Mouse (Mus musculus) embryonic facial prominence, embryonic 11.5 days (tissue): ENCODE data around the gene Alkbh5. TPM values are rescaled to one million over a fixed set of nuclear protein-coding genes. Genes with fewer than 3 reads are reported as not detected.
"Not testable (repeated sequence)": the region's sequence is repeated elsewhere in the genome, so short reads cannot be mapped to it uniquely, and the experiment has no call there.

Source experiments
- ATAC-seq: fragments of 200-750 bp; cut with Nextera tagmentation; replicated peaks from 2 replicates; pipeline ENCODE4 v1.8.0; 2017; ENCODE audit warnings: low read depth; ENCODE audit not compliant: insufficient number of reproducible peaks, low FRiP score, low TSS enrichment
- DNase-seq: peaks from one replicate; pipeline ENCODE4 v3.0.0-alpha.2; 2015; ENCODE audit warnings: low spot score
- H3K27ac ChIP-seq: fragments of 300-500 bp; sonication (generic); replicated peaks from 2 replicates; pipeline ENCODE4 v1.5.1; 2014; ENCODE audit warnings: mild to moderate bottlenecking, low read depth, low read length, control low read depth
- H3K27me3 ChIP-seq: fragments of 300-500 bp; sonication (generic); 2 replicates; pipeline ENCODE4 v1.6.1; 2014; ENCODE audit warnings: mild to moderate bottlenecking, low read length, moderate library complexity, mixed read lengths; ENCODE audit not compliant: control insufficient read depth, insufficient read depth
- H3K36me3 ChIP-seq: fragments of 300-500 bp; sonication (generic); replicated peaks from 2 replicates; pipeline ENCODE4 v1.6.1; 2014; ENCODE audit warnings: low read depth, mild to moderate bottlenecking, low read length, moderate library complexity, mixed read lengths; ENCODE audit not compliant: control insufficient read depth, insufficient read depth
- H3K4me1 ChIP-seq: fragments of 300-500 bp; sonication (generic); 2 replicates; pipeline ENCODE4 v1.6.1; 2014; ENCODE audit warnings: low read length, mixed read lengths; ENCODE audit not compliant: control insufficient read depth, insufficient read depth
- H3K4me2 ChIP-seq: fragments of 300-500 bp; sonication (generic); 2 replicates; pipeline ENCODE4 v1.6.1; 2014; ENCODE audit warnings: low read depth, mild to moderate bottlenecking, control low read depth, low read length, moderate library complexity
- H3K4me3 ChIP-seq: fragments of 300-500 bp; sonication (generic); 2 replicates; pipeline ENCODE4 v1.5.1; 2014; ENCODE audit warnings: low read depth, low read length, control low read depth
- H3K9ac ChIP-seq: fragments of 300-500 bp; sonication (generic); replicated peaks from 2 replicates; pipeline ENCODE4 v1.6.1; 2014; ENCODE audit warnings: mild to moderate bottlenecking, control low read depth, low read length
- H3K9me3 ChIP-seq: fragments of 300-500 bp; sonication (generic); replicated peaks from 2 replicates; pipeline ENCODE4 v1.6.1; 2016; ENCODE audit warnings: mild to moderate bottlenecking, low read length, inconsistent platforms, mixed read lengths; ENCODE audit not compliant: control insufficient read depth
- WGBS: fragments of 180-500 bp; shearing (Covaris S2); extraction: QIAGEN DNeasy Blood & Tissue Kit; methylation state at CpG from one replicate; pipeline ENCODE4 v1.1.7; 2014; 5-methylcytosine and 5-hydroxymethylcytosine counted together
- polyA plus RNA-seq: library from polyadenylated mRNA; unstranded; fragments of >200 nt; fragmentation: Nextera tagmentation; extraction: Ambion mirVana; gene quantifications from 2 replicates; pipeline ENCODE4 v1.2.1, GENCODE M21; 2014

Gene Alkbh5
- polyA plus RNA-seq, 1 experiment from 2014 or later = 31.4 TPM

- no peak for DNase-seq
- H3K27ac ChIP-seq = no peak overlapping the region
- WGBS = 90% methylated on average over 4 of the region's 4 CpGs
- no peaks in the 10 kb centered on the region for H3K4me1 ChIP-seq
- no peak for ATAC-seq
- no peak overlapping the region for H3K4me2 ChIP-seq
- no peaks in the 10 kb centered on the region for H3K27me3 ChIP-seq
- no peak overlapping the region for H3K9ac ChIP-seq
- no peaks in the 10 kb centered on the region for H3K9me3 ChIP-seq
- H3K36me3 ChIP-seq = no peaks in the 10 kb centered on the region; the same call in 1 of the 2 replicates
- H3K4me3 ChIP-seq = no peak overlapping the region
Observed at GRCm38 (mm10) chr11:60545433-60545832, 9.3 kb downstream of the Alkbh5 start.

- ATAC-seq = no peak
- Histone ChIP-seq H3K27me3 (no peaks in the 10 kb centered on the region), H3K4me2 (no peak overlapping the region), H3K27ac (no peak overlapping the region), H3K9me3 (no peaks in the 10 kb centered on the region), H3K4me3 (no peak overlapping the region), H3K4me1 (no peaks in the 10 kb centered on the region), H3K36me3 (no peaks in the 10 kb centered on the region; the same call in none of the 2 replicates), H3K9ac (no peak overlapping the region)
- no peak for DNase-seq
- 87% methylated on average over 3 of the region's 3 CpGs for WGBS
Observed at GRCm38 (mm10) chr11:60548112-60548511, 11.9 kb downstream of the Alkbh5 start.

- Histone ChIP-seq H3K36me3 (peaks cover 5% of the 10 kb centered on the region), H3K4me3 (no peak overlapping the region), H3K4me2 (no peak overlapping the region), H3K27ac (no peak overlapping the region), H3K4me1 (no peaks in the 10 kb centered on the region), H3K9ac (no peak overlapping the region), H3K9me3 (no peaks in the 10 kb centered on the region), H3K27me3 (no peaks in the 10 kb centered on the region)
- no peak for ATAC-seq
- no peak for DNase-seq
Observed at GRCm38 (mm10) chr11:60553091-60553490, 16.9 kb downstream of the Alkbh5 start.

GRCm38 (mm10) chr11:60557675-60558074, 21.5 kb downstream of the Alkbh5 start:
- Histone ChIP-seq H3K36me3 (peaks cover 5% of the 10 kb centered on the region), H3K9me3 (no peaks in the 10 kb centered on the region), H3K27ac (no peak overlapping the region), H3K27me3 (no peaks in the 10 kb centered on the region), H3K4me1 (no peaks in the 10 kb centered on the region), H3K4me3 (no peak overlapping the region), H3K9ac (no peak overlapping the region), H3K4me2 (no peak overlapping the region)
- WGBS = 93% methylated on average over 3 of the region's 3 CpGs
- DNase-seq (no peak), ATAC-seq (no peak)

GRCm38 (mm10) chr11:60559342-60559741, 23.2 kb downstream of the Alkbh5 start:
- peaks cover 5% of the 10 kb centered on the region for H3K36me3 ChIP-seq
- 19% methylated on average over 3 of the region's 3 CpGs for WGBS
- ATAC-seq = no peak

GRCm38 (mm10) chr11:60574006-60574405, 37.8 kb downstream of the Alkbh5 start:
- H3K9me3 ChIP-seq = not testable (repeated sequence)
- WGBS = 64% methylated on average over 9 of the region's 12 CpGs

More at GRCm38 (mm10) chr11:60559342-60559741, 23.2 kb downstream of the Alkbh5 start:
- Histone ChIP-seq H3K9me3 (no peaks in the 10 kb centered on the region), H3K27ac (no peak overlapping the region), H3K27me3 (no peaks in the 10 kb centered on the region), H3K9ac (no peak overlapping the region), H3K4me1 (no peaks in the 10 kb centered on the region), H3K4me3 (no peak overlapping the region), H3K4me2 (no peak overlapping the region)
- DNase-seq = peak; percentile 71

More at GRCm38 (mm10) chr11:60574006-60574405, 37.8 kb downstream of the Alkbh5 start:
- H3K4me3 ChIP-seq, H3K4me2 ChIP-seq, H3K27ac ChIP-seq, H3K9ac ChIP-seq, H3K27me3 ChIP-seq, ATAC-seq, H3K4me1 ChIP-seq, DNase-seq, H3K36me3 ChIP-seq: not testable (repeated sequence)

Other genes with a start within 250 kb of the Alkbh5 start
- 9.0 and 11.5 TPM in 2 replicates for gene Tom1l2, start 183.5 kb upstream of the Alkbh5 start, polyA plus RNA-seq
- 1.3 and 2.2 TPM in 2 replicates for gene Drc3, start 183.1 kb upstream of the Alkbh5 start, polyA plus RNA-seq
- gene Gid4, start 119.2 kb upstream of the Alkbh5 start, polyA plus RNA-seq = 26.5 and 27.3 TPM in 2 replicates
- 47.9 and 53.1 TPM in 2 replicates for gene Atpaf2, start 117.9 kb upstream of the Alkbh5 start, polyA plus RNA-seq
- 124 and 136 TPM in 2 replicates for gene Drg2, start 81.8 kb upstream of the Alkbh5 start, polyA plus RNA-seq
- gene Myo15, start 67.0 kb upstream of the Alkbh5 start, polyA plus RNA-seq = 0.24 and 0.25 TPM in 2 replicates
- 67.8 and 79.1 TPM in 2 replicates for gene Llgl1, start 163.3 kb downstream of the Alkbh5 start, polyA plus RNA-seq
- 50.5 and 56.9 TPM in 2 replicates for gene Flii, start 190.9 kb downstream of the Alkbh5 start, polyA plus RNA-seq
- 11.6 and 14.1 TPM in 2 replicates for gene Mief2, start 192.0 kb downstream of the Alkbh5 start, polyA plus RNA-seq
- 18.5 and 20.5 TPM in 2 replicates for gene Top3a, start 241.0 kb downstream of the Alkbh5 start, polyA plus RNA-seq
- 8.9 and 9.9 TPM in 2 replicates for gene Smcr8, start 241.1 kb downstream of the Alkbh5 start, polyA plus RNA-seq